Mouse (Mus musculus) adrenal gland, postnatal 14 days (tissue): ENCODE results near the gene Dars. TPM values are rescaled to one million over a fixed set of nuclear protein-coding genes. Genes with fewer than 3 reads are reported as not detected.

ENCODE experiments used
- DNase-seq: peaks from one replicate; pipeline ENCODE4 v3.0.0; 2021; ENCODE audit warnings: mixed read lengths
- total RNA-seq: library from RNA; stranded (reverse); gene quantifications from 2 replicates; pipeline ENCODE4 v1.2.3, GENCODE M21; 2021

Dars gene
- total RNA-seq, 1 experiment from 2014 or later: 85.9 TPM

DNA sequence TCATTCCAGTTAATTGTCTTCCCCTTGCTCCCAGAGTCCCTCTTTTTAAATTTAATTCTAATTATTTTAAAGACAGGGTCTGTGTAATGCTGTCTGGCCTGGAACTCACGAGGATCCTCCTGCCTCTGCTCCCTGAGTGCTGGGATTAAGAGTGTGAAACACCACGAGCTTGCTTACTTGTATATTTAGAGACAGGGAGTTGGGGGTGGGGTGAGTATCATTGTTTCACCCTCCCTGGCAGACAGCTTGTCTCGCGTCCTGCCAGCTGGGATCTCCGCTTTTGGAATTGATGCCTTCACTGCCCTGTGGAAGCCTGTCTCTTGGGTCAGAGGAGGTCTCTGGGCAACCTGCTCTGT, 343 bp upstream of the Dars start:
- DNase-seq: peak; percentile 14

DNA sequence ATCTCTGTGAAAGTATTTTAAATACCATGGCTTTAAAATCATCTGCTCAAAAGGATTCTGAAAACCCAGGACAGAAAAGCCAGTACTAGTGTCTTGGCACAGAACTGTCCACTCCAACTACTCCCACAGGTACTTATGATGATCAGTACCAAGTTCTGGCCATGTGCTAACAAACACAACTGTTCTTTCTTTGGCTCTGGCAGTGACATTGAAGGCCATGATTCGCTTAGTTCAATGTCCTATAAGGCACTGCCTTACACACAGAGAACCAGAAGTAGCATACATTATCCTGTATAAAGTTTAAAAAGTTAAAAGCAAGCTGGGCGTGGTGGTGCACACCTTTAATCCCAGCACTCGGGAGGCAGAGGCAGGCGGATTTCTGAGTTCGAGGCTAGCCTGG, 6.0 kb downstream of the Dars start:
- no peak for DNase-seq

DNA sequence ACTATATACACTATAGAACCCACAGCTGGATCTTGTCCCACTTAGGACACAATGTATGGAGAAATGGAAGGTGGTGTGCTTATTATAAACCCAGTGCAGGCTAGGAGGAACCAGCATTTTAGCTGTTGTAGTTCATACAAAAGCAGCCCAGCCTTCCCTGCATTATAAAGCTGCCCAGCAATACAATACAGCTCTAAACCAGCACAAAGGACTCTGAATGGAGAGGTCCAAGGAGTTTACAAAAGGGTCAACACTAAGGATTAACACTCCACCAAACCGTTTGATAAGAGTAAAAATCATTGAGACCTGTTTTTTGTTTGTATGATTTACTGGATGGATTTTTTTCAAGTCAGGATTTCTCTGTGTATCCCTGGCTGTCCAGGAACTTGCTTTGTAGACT, 10.3 kb downstream of the Dars start:
- no peak for DNase-seq

DNA sequence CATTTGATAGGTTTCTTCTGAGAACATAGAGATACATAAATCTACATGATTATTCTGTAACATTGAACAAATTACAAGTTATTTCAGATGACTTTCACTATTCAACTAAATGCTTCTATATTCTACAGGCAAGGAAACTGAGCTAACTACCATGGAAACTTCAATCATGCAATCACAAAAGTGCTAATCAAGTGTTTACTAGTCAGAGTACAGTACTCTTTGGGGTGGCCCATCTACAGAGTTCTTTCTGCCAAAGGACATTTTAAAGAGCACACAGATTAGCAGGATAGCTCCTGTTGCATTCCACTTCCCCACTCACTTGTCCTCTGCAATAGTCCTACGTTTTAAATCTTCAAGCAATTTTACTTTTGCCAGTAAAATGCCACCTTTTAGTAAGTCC, 11.5 kb downstream of the Dars start:
- DNase-seq: no peak

DNA sequence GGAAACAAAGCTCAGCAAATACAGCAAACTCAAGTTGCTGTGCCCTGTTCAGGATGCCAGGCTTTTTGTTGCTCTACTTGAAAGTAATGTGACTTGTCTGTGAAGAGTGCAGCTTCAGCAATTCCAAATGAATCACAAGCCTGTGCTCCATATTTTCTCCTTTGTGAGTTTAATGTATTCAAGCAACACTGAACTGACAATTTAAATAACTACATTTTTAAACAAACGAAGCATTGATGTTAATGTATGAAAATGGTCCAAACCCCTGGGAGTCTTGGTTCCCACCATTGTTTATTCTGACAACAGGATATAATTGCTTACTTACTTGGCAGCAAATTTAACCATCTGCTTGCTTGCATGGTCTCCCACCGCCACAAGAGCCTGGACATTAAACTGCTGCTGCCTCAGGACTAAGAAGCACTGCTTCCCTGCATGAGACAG, 12.1 kb downstream of the Dars start:
- no peak for DNase-seq

DNA sequence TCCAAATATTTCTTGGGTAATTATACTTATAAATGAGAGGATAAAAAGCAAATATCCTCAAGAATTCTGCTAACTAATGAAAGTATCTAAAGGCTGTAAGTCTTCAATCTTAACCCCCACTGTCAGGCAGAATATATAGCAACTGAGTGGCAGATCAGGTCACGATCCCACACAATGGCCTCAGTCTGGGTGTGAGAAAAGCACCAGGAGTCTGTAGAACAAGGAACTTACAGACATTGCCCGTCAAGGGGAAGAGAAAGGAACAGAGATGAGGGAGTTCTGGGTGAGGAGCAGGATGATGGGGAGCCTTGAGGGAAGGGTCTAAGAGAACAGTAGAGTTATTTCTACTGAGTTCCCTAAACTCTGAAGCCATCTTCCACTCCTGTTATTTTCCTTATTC, 16.2 kb downstream of the Dars start:
- no peak for DNase-seq

DNA sequence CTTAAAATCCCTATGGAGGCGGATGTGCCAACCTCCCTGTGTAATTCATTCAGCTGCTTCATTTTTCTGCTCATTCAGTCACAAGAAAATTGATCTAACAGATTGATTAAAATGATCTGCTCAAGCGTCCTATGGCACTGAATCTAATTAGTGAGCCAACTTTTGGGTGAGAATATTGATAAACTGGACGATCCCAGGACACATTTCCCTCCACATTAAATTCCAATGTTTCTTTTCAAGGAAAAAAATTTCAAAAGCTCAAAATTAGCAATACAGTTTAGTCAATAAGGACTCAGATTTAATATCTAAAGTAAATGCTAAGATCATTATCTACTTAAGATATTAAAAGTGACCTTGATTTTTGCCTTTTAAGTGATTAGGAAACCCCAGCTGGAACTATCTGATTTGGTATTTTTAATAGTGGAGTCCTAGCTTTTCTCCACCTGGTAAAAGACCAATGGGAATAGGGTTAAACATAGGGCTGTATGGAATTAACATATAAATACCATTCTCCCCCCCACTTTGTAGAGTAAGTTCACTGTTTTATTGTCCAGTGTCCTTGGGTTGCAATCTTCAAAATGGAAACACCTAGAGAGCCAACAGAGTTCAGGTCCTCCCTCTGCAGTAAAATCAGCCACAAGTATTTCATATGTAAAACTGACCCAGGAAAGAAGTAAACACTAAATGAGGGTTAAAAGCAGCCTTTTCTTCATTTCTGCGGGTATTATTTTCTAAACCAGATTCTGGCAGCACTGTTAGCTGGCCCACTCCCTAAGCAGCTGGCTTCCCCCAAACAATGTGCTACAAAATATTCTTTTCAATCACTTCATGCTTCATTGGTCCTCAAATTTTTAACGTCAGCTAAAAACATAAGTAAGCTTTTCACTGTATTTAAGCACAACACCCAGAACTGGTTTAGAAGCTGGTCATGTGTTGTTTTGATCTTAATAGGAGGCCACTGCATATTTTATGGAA, 16.9 kb downstream of the Dars start:
- no peak for DNase-seq

DNA sequence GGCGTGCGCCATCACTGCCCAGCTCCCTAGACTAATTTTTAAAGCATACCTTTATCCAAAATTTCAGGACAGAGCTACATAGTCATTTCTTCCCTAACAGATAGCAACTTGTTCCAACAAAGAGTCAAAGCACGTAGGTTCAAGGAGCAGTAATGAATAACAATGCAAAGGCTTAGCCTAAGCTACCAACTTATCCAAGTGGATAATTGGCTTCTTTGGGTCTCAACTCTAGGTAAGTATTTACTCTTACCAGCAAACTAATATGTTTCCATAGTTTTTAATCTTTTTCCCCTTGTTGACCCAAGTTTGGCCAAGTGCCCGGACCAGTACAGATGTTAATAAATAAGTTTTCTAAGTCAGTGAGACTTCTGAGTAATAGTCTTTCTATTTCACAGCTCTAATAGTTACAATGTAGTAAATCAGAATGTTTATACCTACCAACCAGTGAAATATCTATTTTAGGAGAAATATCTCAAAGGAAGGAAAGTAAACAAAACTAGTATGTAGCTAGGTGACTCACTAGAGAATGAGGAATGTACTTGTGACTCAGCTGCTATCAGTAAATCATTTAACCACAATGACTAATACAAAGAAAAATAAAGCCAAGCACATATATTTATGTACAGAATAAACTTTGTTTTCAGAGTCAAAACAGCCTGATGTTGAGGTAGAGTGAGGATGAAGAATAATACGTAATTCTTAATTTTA, 18.3 kb downstream of the Dars start:
- peak; percentile 16 for DNase-seq

DNA sequence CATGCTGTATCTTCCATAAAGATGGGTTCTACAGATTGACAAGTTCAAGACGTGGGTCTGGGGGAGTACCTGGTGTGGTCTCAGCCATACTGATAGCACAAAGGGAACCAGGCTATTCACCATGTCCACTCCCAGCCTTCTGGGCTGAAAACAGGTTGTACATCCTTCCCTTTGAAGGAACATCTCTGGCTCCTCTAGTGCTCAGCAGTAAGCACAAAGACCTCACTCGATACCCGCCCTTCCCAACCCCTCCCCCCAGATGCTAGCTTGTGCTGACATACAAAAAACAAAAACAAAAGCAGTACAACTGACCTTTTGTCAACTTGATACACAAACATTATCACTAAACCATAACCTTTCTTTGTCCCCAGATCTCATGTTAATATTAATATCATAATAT, 22.5 kb downstream of the Dars start:
- DNase-seq: no peak

DNA sequence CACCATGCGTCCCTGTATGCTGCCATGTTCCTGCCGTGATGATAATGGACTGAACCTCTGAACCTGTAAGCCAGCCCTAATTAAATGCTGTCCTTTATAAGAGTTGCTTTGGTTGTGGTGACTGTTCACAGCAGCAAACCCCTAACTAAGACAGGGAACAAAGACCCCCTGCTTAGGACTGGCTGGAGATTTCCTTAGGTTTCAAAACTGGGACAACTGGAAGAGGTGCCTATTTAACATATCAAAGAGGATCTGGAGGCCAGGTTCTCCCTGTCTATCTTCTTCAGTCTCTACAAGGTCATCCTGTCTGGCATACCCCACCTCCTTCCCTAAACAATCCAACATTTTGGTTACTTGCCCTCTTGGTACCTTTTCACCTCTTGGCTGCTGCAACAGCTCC, 24.8 kb downstream of the Dars start:
- DNase-seq: no peak

DNA sequence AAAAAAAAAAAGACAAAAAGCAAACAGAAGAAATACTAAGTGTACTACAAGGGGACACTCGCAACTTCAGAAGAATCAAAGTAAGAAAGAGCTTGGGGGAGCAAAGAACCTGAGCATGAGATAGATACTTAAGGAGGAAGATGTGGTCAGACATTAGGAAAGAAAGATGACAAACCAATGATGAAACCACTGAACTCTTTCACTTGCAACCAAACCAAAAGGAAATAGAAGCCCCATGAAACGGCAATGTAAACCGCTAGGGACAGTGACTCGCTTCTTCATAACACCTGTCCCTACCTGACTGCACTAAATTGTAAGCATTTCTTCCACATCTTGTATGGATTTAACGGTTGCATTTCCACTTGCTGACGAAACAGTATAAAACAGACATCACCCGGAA, 30.7 kb downstream of the Dars start:
- DNase-seq: no peak

DNA sequence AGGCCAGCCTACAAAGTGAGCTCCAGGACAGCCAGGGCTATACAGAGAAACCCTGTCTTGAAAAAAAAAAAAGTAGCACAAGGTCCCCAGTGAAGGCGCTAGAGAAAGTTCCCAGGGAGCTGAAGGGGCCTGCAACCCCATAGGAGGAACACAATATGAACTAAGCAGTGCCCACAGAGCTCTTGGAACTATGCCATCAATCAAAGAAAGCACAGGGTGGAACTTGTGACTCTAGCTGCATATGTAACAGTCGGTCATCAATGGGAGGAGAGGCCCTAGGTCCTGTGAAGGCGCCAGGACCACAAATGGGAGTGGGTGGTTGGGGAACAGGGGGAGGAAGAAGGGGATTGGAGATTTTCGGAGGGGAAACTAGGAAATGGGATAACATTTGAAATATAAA, 40.3 kb downstream of the Dars start:
- DNase-seq: no peak

DNA sequence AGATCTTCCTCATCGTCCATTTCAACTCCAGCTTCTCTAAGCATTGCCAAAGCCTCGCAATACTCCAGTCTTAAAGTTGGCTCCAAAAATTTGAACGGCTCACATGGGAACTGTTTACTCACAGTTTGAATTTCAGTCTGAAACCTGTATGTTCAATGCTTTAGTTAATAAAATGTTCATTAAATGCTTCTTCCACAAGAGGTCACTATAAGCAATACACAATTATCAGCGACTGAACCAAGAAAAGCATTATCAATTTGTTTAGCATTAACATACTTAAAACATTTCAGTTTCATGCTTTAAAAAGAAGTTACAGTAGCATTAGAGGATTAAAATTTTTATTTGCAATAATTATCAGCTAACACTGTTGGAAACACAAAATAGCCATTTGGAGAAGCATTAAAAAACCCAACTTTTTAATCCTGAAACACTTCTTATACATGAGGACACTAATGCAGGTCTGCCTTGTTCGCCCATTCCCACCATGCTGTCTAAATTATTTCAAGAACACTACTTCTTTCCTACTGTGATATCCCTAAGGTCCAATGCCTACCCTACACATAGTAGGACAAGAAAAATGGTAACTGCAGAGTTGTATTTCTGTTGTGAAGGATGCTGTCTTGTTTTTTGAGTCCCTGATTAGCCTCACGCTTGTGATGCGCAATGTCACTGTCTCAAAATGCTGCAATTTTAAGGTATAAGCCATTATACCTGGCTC, 44.9 kb downstream of the Dars start:
- no peak for DNase-seq

DNA sequence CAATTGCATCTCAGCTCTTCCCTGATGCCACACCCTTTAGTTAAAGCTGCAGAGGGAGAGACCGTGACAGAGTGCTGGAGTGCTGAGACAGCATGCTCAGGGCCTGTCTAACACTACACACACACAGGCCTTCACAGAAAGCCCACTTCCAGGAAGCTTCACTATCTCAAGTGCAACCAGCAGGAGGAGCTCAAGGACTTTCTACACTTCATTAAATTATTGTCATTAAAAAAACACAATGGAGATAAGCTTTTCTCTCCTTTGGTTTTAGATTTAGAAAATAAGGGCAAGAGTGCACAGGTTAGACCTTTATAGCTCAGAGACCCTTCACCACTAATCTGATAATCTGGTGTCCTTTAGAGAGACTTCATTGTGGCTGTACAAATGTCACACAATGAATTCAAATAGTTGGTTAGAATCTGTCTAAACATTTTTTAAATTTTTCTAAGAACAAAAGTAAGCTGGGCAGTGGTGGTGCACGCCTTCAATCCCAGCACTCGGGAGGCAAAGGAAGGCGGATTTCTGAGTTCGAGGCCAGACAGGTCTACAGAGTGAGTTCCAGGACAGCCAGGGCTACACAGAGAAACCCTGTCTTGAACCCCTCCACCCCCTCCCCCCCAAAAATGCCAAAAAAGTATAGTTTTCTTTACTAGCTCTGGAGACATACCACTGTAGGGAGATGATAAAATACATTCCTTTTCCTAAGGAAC, 48.3 kb downstream of the Dars start:
- peak; percentile 59 for DNase-seq

DNA sequence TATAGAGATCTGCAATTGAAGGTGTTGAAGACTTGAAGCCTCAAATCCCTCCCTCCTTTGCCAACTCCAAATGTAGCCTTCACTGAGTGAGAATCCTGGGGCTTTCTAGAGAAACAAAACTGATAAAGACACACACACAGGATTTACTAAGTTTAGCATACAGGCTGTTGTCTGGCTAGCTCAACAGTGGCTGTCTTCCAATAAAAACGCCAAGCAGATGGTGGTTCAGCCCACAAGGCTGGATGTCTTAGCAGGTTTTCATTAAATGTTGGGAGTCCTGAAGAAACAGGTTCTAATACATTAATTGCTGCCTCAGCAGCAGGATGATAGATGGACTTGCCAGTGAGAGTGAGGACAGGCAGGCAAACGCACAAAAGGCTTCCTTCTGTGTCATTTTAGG, 56.6 kb downstream of the Dars start:
- no peak for DNase-seq

DNA sequence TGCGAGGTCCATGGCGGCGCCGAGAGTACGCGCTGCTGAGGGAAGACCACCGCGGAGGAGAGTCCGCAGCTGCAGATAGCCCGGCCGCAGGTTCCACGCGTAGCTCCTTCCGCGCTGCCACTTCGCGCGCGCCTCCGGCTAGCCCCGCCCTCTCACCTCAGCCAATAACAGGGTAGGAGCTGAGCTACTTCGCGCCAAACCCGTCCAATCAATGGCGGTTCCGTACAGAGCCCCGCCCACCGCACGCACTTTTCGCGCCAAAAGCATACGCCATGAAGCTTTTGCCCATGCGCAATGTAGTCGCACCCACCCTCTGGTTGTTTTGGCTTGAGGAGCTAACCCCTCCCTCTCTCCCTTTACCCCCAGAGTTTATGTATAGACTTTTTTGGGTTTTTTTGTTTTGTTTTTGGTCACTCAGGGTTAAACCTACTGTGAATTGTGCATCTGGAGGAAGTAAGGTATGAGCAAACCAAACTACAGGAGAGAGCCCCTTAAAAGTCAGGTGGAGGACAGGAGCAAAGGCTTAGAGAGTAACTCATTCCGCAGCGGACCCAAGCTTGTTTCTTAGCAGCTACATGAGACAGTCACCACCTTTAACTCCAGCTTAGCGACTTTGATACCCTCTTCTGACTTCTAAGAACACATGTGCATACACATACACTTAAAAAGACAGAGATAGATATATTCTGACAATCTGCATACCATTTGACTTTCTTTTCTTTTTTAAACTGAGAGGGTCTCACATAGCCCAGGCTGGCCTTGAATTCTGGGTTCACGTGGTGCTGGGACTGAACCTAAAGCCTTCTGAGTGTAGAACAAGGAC, 57.4 kb downstream of the Dars start, which contains the start of gene Mcm6:
TSS of gene Mcm6 (minus strand) at position 111 of the 823 bp plus-strand sequence.
- peak; percentile 96 for DNase-seq

DNA sequence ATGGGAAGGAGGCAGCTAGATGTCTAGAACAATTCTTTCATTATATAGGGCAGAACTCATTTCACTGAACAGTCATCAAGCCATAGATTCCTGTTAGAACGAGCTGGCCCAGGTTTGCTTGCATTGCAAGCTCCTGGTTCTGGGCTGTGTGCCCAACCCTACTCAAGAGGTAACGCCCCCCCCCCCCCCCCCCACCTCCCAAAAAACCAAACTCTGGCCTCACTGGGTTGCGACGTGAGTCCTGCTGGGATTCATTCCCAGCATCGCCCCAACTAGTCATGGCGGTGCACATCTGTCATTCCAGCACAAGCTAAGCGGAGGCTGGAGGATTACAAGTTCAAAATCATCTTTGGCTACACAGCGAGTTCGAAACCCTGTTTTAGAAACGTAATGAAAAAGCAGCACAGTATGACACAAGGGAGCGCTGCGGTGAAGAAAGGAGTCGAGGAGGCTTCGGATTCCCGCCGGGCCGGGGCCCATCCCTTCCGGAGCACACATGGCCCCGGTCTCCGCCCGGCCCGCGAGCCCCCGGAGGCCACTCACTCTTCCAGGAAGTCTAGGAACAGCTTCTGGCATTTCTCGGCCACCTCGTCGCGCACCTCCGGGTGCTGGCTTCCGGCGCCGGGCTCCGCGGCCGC, 58.1 kb downstream of the Dars start:
- no peak for DNase-seq

DNA sequence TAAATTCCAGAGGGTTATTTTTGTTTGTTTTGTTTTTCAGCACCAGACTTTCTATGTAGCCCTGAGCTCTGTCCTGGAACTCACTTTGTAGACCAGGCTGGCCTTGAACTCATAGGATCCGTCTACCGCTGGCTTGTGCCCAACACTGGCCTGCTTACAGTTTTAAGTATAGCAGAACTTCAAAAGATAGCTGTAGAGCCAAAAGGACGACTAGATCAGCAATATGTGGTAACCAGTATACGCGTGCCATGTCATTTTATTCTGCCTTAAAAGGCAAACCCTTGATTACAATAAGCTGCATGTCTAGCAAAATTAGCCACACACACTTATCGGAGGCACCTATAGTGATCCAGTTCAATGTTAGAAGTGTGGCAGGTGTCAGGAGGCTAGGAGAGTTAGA, 58.9 kb downstream of the Dars start:
- peak; percentile 44 for DNase-seq

DNA sequence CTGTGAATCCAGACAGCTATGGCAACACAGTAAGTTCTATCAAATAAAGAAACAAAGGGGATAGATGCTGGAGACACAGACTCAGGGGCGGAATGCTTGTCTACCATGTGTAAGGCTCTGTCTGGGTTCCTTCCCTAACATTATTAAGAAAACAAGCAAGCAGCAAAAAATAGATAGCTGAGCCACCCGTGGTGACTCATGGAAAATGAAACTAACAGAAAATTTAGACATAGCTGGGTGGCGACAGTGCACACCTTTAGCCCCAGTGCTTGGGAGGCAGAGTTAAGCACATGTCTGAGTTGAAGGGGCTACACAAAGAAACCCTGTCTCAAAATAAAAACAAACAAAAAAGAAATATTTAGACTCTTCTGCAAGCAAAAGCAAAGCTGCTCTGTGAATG, 59.7 kb downstream of the Dars start:
- DNase-seq: peak; percentile 9

DNA sequence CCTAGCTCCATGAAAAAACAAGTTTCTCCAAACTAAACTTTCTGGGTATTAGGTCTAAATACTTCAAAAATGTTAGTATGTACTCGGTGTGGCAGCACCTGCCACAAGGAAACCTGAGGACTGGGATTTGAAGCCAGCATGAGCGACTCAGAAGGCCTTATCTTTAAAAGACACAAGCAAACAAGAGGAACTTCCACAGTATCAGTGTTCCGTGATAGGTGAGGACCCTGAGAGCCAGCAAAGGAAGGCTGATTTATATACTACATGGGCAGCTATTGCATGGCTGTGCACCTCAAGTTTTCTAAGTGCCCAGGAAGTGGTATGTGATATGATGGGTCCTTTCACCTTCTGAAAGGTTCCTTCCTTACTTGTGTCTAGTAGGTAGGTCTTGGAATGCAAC, 64.1 kb downstream of the Dars start:
- DNase-seq: no peak

DNA sequence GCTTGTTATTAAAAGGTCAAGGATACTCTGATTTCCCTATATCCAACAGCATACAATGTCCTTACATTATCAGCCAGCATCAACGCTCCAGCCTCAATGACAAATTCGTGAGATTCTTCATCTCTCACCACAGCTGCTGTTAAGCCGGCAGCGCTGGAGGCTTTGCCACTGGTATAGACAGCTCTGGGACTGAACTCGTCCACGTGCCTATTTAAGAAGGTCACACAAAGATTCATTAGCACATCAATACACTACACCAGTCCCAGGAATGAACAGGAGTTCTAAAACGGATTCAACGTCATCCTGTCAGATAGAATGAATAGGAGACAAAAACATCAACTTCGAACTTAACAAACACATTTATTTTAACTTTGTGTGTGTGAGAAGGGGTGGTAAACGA, 72.9 kb downstream of the Dars start:
- DNase-seq: no peak
